Mouse (Mus musculus) adrenal gland, adult 18-20 months (tissue): Measurements from ENCODE around the gene Ppp2ca. TPM values are rescaled to one million over a fixed set of nuclear protein-coding genes. Genes with fewer than 3 reads are reported as not detected.
"Not testable (repeated sequence)": the region's sequence is repeated elsewhere in the genome, so short reads cannot be mapped to it uniquely, and the experiment has no call there.

Experiments used
- DNase-seq, 2 experiments: peaks; one replicate each; pipeline ENCODE4 v3.0.0; 2021 to 2022; ENCODE audit warnings: low spot score in 2 of 2
- total RNA-seq, 2 experiments: library from RNA; stranded (reverse); gene quantifications; 1 replicate in 1 of 2; 2 replicates in 1 of 2; pipeline ENCODE4 v1.2.3; 2021

The Ppp2ca gene
- total RNA-seq, 2 experiments from 2014 or later = 79.8 to 87.8 TPM

- DNase-seq = no peak
Measured at GRCm38 (mm10) chr11:52091261-52091660, 7.2 kb upstream of the Ppp2ca start.

DNA sequence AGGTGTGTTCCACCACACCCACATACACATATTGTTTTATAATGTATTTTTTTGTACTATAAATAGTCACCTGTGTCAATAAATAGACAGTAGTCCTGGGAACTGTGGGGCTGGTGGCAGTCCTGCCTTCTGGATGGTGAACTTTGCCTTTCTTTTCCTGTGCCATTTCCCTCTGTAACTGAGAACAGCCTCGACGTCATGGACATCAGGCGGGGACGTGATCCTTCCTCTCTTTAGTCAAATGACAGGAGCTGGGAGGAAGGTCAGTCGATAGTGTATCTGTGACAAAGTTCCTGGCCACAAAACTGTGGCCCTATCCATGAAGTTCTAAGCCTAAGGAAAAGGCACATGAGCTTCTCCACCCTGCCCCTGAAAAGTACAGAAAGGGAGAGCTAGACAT lies 3.9 kb upstream of the Ppp2ca start:
- DNase-seq = no peak

GRCm38 (mm10) chr11:52097016-52097415 lies 1.5 kb upstream of the Ppp2ca start:
- DNase-seq = no peak

- no peak for DNase-seq
Measured at GRCm38 (mm10) chr11:52097596-52097995, 885 bp upstream of the Ppp2ca start.

DNA sequence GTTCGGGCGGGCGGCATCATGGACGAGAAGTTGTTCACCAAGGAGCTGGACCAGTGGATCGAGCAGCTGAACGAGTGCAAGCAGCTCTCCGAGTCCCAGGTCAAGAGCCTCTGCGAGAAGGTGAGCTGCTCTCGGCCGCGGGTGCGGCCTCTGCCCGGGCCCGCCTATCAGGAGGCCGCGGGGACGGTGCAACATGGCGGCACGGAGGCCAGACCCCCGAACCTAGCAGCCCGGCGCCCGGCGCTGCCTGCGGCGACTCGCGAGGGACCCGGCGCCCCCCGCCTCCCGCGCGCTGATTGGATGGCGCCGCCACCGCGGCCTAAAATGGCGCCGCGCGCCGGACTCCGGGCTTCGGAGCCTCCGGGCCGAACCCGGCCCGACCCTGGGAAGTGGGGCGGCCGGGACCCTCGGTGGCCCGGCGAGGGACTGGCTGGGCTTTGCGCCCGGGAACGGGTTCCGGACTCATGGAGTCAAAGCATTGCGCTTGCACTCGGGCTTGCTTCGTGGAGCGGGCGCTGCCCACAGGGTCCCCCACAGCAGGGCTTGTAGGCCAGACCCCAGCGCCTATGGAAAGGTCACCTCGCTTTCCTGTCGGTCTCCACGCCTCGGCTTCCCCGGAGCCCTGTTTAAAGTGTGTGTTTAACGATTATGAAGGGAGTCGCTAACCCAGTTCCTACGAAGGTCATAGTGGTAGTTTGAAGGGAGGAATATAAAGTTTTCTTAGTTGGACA lies 715 bp downstream of the Ppp2ca start:
- peak; percentile 67 to 71 for DNase-seq

- DNase-seq = no peak
Measured at GRCm38 (mm10) chr11:52099771-52100219, 1.3 kb downstream of the Ppp2ca start.

DNA sequence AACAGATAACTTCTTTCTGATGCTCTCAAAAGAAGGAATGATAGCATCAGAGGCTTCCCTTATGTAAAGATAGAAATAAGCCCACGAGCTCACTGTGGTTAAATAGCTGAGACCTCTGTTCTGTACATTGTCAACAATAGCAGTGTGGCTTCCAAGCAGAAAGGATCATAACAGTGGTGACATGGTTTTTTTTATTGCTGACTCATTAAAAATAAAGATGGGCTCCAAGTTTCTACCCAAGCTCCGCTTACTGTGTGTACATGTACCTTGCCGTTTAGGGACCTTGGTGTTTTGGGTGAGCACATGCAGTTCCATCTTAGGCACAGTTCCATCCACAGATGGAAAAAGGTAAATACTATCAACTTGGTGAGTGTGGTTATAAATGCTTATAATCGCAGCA lies 4.5 kb downstream of the Ppp2ca start:
- DNase-seq = no peak

GRCm38 (mm10) chr11:52105503-52105902 lies 7.0 kb downstream of the Ppp2ca start:
- DNase-seq = no peak

- DNase-seq = no peak
Measured at GRCm38 (mm10) chr11:52106037-52106436, 7.6 kb downstream of the Ppp2ca start.

- DNase-seq = no peak
Measured at GRCm38 (mm10) chr11:52106438-52106837, 8.0 kb downstream of the Ppp2ca start.

DNA sequence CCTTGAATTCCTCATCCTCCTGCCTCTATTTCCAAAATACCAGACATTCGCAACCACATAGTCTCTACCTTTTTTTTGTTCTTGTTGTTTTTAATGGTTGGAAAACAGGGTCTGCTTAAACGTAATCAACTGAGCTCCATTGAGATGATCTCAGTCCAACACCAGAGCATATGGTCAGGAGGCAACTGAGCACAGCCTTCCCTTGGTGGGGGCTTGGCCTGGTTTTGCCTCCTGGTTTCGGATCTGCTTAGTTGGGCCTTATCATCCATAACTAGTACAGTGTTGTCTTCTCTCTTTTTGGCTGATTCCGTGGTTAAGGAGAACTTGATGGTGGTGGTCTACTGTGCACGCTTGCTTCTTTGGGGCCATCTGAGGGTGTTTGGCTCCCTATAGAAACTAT lies 10.3 kb downstream of the Ppp2ca start:
- DNase-seq = no peak

DNA sequence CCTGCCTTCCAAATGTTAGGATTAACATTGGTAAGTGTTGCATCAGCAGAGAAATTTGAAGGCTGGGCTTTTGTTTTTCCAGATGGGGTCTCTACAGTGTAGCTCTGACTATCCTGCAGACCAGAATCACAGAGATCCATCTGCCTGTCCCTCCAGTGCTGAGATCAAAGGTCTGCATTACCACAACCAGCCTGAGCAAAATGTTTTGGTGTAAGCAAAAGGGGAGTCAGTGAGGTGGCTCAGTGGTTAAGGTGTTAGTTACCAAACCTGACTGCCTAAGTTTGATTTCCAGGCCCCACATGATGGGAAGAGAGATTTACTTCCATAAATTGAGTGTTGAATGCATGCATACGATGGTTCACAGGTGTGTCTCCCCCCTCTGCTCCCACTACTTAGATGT lies 10.9 kb downstream of the Ppp2ca start:
- DNase-seq = no peak

DNA sequence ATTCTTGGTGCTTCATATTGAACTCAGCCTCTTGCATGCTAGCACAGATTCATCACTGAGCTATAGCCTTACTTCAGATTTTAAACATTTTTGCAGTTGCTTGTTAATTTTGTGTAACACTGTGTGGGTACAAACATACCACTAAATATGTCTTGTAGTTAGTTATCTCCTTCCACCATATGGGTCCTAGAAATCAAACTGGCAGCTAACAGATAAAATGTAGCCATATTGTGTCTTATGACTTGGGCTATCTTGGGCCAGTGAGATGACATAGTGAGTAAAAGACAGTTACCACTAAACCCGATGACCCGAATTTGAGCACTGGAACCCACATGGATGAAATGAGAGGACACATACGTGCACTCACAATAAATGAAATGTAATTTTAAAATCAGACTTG lies 17.0 kb downstream of the Ppp2ca start:
- no peak for DNase-seq

- not testable (repeated sequence) for DNase-seq
Measured at GRCm38 (mm10) chr11:52116117-52116516, 17.6 kb downstream of the Ppp2ca start.

GRCm38 (mm10) chr11:52117156-52117555 lies 18.7 kb downstream of the Ppp2ca start:
- DNase-seq = no peak

GRCm38 (mm10) chr11:52120415-52120814 lies 21.9 kb downstream of the Ppp2ca start:
- not testable (repeated sequence) for DNase-seq

GRCm38 (mm10) chr11:52122045-52122444 lies 23.6 kb downstream of the Ppp2ca start:
- DNase-seq = no peak

DNA sequence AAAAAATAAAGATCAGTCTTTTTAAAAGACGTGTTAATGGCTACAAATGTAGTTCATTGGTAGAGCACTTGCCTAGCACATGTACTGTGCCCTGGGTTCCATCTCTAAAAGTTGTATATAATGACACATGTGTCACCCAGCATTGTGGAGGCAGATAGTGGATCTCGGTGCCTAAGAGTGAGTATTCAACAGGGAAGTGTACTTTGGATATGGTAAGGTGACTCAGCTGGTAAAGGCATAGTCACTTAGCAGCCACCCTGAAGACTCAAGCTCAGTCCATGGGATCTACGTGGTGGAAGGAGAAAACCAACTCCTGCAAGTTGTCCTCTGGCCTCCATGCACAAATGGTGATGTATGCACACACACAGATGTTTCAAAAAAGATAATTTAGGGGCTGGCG lies 26.0 kb downstream of the Ppp2ca start:
- DNase-seq = no peak

- DNase-seq = no peak
Measured at GRCm38 (mm10) chr11:52127169-52127568, 28.7 kb downstream of the Ppp2ca start.

DNA sequence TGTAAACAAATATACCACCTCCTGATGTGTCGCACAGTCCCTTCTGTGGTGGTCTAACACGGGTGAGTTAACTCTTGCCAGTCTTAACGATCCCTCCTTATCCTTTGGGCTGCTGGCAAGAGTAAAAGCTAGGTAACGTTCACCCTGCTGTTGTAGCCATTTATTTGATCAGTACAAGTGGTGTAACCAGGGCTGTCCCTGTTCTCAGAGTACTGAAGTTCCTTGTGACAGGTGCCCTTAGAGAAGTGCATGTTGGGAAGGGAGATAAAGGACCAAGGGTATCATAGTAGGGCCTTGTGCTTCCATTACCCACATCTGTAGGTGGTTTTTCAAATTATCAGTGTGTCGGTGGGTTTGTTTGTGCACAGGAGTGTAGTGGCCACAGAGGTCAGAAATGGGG lies 29.3 kb downstream of the Ppp2ca start:
- no peak for DNase-seq

DNA sequence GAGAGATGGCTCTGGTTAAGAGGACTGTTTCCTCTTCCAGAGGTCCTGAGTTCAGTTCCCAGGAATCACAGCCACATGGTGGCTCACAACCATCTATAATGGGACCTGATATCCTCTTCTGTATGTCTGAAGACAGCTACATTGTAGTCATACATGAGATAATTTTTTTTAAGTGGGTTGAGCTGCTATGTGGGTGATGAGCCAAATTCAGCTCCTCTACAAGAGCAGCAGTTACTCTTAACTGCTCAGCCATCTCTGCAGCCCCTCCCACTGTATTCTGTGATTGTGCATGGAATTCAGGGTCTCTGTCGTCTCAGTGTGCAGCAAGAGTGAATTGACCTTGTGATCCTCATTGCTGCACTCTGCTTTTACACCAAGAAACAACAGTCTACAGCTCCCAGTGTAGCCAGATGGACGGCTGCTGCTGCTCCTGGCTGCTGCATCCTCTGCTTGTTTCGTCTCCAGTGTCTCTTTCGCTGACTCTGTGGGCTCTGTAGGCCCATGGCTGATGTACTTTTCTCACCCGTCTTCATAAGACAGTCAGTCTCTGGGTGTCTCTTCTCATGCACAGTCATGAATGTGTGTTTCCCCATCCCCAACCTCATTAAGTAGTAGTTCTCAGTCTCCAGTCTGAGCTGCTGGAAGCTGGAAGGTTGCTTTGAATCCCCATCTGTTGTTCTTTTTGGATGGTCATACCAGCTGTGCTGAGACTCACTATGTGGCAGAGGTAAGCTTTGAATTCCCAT lies 30.0 kb downstream of the Ppp2ca start:
- no peak for DNase-seq

DNA sequence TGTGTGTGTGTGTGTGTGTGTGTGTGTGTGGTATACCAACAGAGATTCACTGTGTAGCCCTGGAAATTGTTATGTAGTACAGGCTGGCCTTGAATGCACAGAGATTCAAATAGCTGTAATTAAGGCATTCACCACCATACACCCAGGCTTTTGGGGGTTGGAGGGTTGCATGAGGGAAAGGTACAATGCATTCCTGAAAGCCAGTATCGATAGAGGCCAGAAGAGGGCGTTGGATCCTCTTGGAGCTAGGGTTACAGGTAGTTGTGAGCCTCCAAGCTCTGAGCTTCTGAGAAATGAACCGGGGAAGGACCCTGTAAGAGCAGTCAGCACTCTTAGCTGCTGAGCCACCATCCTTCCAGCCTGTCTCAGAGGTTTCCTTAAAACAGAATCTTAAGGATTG lies 30.7 kb downstream of the Ppp2ca start:
- no peak for DNase-seq
